Mouse (Mus musculus) neural tube, postnatal 0 days (tissue): Measurements from ENCODE around the gene Brs3. TPM values are rescaled to one million over a fixed set of nuclear protein-coding genes. Genes with fewer than 3 reads are reported as not detected.

ENCODE experiments used
- polyA plus RNA-seq: library from polyadenylated mRNA; unstranded; fragments of >200 nt; fragmentation: Nextera tagmentation; extraction: Ambion mirVana; gene quantifications from 2 replicates; pipeline ENCODE4 v1.2.1, GENCODE M21; 2015

The Brs3 gene
- 0.24 and 0.43 TPM in 2 replicates for polyA plus RNA-seq

GRCm38 (mm10) chrX:57042774-57043173, at the start of gene Brs3:
Gene Brs3 (plus strand): TSS chrX:57043074.

GRCm38 (mm10) chrX:57053174-57053992, 10.5 kb downstream of the Brs3 start, which contains the start of gene Htatsf1:
Gene Htatsf1 (plus strand): TSS chrX:57053583.

GRCm38 (mm10) chrX:57087806-57088205, 44.9 kb downstream of the Brs3 start, which contains the start of gene Vgll1:
Gene Vgll1 (plus strand): TSS chrX:57088106.

Other genes with a start within 250 kb of the Brs3 start
- gene Map7d3, start 220.7 kb upstream of the Brs3 start, polyA plus RNA-seq = 1.2 and 1.5 TPM in 2 replicates
- gene Adgrg4, start 172.9 kb upstream of the Brs3 start, polyA plus RNA-seq = not detected in 2 replicates
- 82.7 and 88.5 TPM in 2 replicates for gene Htatsf1, start 10.5 kb downstream of the Brs3 start, polyA plus RNA-seq
- gene Vgll1, start 45.0 kb downstream of the Brs3 start, polyA plus RNA-seq = not detected in 2 replicates
- not detected in 2 replicates for gene Cd40lg, start 169.1 kb downstream of the Brs3 start, polyA plus RNA-seq